Mouse (Mus musculus): ENCODE results near the gene Krt18. TPM values are rescaled to one million over a fixed set of nuclear protein-coding genes. Genes with fewer than 3 reads are reported as not detected.
A peak's percentile ranks its signal among the peaks of the same experiment; 100 is the strongest.
"Not testable (repeated sequence)": the region's sequence is repeated elsewhere in the genome, so short reads cannot be mapped to it uniquely, and the experiment has no call there.

Krt18 gene
- total RNA-seq (2021), result 1 to 10 TPM in 1 of 2 experiments, under 1 TPM in 1; 0.42 to 1.6 TPM
- long read RNA-seq, experiment 1, partial matches to known transcripts, result 0 of 2 reads
- long read RNA-seq, experiment 1, other reads (novel, unspliced or antisense), result 0 of 2 reads
- long read RNA-seq, experiment 2, partial matches to known transcripts, result 0 of 2 reads
- long read RNA-seq, experiment 2, other reads (novel, unspliced or antisense), result 0 of 2 reads

GRCm38 (mm10) chr15:102028040-102028439 lies at the start of gene Krt18:
TSS of gene Krt18 (plus strand) at chr15:102028180.
- intact Hi-C loops (cut with DNase I; ENCODE audit: low total_unique reads), result no loop called here
- DNase-seq, result no peak

DNA sequence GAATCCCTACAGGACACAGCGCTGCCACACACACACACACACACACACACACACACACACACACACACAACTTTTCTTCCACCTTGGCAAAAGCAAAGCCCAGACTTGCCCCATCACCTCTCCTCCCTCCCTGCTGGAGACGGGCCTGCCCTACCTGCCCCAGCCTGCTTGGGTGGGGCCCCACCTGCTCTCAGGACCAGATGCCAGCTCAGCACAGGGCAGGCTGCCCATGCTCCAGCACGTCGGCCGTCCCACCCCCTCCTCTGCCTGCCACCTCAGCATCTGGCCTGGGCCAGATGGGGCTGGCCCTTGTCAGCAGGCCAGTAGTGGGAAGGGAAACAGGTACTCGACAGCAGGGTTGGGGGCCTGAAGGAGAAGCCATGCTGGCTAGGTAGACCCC lies 47.1 kb upstream of the Krt18 start:
- intact Hi-C loops (cut with DNase I; ENCODE audit: low total_unique reads), result no loop called here
- DNase-seq, result peak; percentile 47

GRCm38 (mm10) chr15:101983315-101983948 lies 44.5 kb upstream of the Krt18 start:
- intact Hi-C loops (cut with DNase I; ENCODE audit: low total_unique reads), result no loop called here
- no peak for DNase-seq

GRCm38 (mm10) chr15:101983949-101984601 lies 43.9 kb upstream of the Krt18 start:
- intact Hi-C loops (cut with DNase I; ENCODE audit: low total_unique reads), result loop anchor here (2.0 kb wide), 1 partner anchor 645 kb away; no protein-coding TSS in a partner anchor
- peak; percentile 89 for DNase-seq

DNA sequence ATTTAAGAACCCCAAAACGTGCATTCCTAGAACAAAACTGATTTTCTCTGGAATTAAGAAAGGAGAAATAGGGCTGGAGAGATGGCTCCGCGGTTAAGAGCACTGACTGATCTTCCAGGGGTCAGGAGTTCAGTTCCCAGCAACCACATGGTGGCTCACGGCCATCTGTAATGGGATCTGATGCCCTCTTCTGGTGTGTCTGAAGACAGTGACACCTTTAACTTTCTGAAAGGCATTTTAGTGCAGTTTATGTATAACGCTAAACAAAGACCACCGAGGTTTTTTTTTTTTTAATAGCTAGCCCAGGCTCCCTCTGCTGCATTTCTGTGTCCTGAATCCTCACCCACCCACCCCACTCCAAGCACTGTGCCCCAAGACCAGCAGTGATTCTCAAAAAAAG lies 43.2 kb upstream of the Krt18 start:
- intact Hi-C loops (cut with DNase I; ENCODE audit: low total_unique reads), result loop anchor here (2.0 kb wide), 1 partner anchor 646 kb away; no protein-coding TSS in a partner anchor
- DNase-seq, result no peak

GRCm38 (mm10) chr15:101988119-101988518 lies 39.9 kb upstream of the Krt18 start:
- intact Hi-C loops (cut with DNase I; ENCODE audit: low total_unique reads), result no loop called here
- peak; percentile 72 for DNase-seq

DNA sequence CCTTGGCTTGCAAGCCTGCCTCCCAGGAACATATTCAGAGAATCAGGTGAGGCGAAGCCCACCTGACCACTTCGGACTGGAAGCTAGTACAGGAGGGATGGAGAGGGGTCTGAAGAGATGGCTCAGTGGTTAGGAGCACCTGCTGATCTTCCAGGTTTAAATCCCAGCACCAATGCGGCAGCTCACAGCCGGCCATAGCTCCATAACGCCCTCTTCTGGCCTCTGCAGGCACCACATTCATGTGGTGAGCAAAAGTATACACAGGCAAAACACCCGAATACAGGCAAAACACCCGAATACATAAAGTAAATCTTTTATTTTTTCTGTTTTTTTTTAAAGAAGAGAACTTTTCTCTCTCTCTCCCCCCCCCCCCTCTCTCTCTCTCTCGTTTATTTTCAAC lies 39.3 kb upstream of the Krt18 start:
- intact Hi-C loops (cut with DNase I; ENCODE audit: low total_unique reads), result no loop called here
- DNase-seq, result no peak

DNA sequence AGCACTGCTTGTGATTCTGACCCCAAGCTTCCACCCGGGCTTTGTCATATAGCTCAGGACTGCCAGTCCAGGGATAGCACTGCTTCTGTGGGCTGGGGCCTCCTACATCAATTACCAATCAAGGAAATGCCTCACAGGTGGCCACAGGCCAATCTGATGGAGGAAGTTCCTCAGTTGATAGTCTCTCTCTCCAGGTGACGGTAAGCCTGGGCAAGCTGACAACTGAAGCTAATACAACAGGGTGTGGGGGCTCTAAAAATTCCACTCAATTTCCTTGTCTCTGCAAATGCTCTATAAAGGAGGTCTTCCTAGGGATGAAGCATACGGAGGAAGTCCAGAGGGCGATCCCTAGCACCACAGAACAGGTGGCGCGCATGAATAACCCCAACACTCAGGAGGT lies 37.0 kb upstream of the Krt18 start:
- DNase-seq, result no peak
- intact Hi-C loops (cut with DNase I; ENCODE audit: low total_unique reads), result loop anchor here (2.0 kb wide), 1 partner anchor 74 kb away; no protein-coding TSS in a partner anchor

DNA sequence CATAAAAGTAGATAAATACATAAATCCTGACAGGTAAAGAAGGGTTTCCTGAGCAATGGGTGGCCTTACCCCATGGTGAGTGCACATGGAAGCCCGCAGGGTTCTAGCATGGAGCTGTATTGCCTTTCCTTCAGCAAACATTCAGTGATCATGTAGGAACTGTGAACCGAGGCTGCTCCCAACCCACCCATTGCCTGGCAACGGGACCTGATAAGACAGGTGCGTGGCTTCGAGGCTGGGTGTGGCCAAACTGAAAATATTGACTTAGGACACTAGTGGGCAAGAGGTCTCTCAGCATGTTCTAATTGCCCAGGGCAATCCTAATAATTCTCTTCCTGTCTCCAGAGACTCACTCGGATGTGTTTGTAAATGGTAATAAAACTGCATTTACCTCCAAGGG lies 33.6 kb upstream of the Krt18 start:
- intact Hi-C loops (cut with DNase I; ENCODE audit: low total_unique reads), result no loop called here
- DNase-seq, result no peak

GRCm38 (mm10) chr15:101995484-101996236 lies 32.3 kb upstream of the Krt18 start:
- intact Hi-C loops (cut with DNase I; ENCODE audit: low total_unique reads), result no loop called here
- DNase-seq, result no peak

DNA sequence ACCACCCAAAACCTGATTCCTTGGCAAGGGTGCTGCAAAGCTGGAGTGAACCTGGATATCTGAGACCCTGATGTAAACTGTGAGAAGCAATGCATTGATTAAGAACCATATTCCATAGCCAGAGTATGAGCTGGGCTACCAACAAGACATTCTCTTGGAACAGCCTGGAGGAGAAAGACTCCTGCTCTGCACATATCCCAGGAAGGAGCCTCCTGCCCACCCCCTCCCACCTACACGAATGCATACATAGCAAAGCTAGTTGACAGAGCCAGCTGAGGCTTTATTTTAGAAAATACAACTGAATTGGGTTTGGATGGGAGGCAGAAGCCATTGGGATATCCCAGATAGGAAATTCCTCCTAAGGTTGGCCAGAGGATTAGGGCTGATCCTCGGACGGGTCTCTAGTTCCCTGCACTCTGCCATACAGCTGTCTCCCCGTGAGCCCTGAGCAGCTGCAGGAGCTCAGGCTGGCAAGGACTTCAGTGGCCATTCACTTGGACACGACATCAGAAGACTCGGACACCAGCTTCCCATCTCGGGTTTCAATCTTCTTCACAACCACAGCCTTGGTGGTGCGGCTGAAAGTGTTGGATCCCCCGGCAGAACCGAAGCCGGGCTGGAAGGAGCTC lies 31.4 kb upstream of the Krt18 start:
- intact Hi-C loops (cut with DNase I; ENCODE audit: low total_unique reads); DNase-seq: not testable (repeated sequence)

DNA sequence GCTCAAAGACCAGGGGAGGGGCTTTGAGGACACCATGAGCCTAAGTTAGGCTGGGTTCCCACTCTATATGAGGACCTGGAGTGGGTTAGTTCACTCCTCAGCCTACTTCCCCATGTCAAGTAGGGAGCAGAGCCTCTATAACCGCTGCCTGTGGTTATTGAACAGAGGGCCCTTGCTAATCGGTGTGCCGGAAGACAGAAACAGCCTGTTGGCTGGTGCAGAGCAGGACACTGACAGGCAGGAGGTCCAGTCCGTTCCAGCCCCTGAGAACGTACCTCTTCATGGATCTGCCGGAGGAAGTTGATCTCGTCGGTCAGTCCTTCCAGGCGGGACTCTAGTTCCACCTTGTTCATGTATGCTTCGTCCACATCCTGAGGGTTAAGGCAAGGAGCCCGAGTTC lies 28.8 kb upstream of the Krt18 start:
- intact Hi-C loops (cut with DNase I; ENCODE audit: low total_unique reads), result no loop called here
- DNase-seq, result no peak

DNA sequence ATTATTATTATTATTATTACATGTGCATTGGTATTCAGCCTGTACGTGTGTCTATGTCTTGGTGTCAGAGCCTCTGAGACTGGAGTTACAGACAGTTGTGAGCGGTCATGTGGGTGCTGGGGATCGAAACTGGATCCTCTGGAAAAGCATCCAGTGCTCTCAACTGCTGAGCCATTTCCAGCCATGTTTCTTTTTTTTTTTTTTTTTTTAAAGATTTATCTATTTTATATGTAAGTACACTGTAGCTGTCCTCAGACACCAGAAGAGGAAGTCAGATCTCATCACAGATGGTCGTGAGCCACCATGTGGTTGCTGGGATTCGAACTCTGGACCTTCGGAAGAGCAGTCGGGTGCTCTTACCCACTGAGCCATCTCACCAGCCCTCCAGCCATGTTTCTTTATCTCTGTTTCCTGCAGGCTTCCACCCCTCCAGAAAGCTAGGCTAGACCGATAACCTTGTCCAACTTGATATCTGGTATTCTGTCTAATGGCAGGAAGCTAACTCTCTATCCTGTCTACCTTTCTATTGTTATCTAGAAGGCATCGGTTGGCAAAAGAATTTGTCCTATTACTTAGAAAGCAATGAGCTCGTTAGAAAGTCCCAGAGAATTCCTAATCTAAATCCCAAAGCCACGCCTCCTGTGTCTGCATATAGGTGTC lies 28.2 kb upstream of the Krt18 start:
- intact Hi-C loops (cut with DNase I; ENCODE audit: low total_unique reads), result no loop called here
- DNase-seq, result no peak

- DNase-seq, result peak; percentile 59
- intact Hi-C loops (cut with DNase I; ENCODE audit: low total_unique reads), result no loop called here
These were observed 25.1 kb upstream of the Krt18 start for GRCm38 (mm10) chr15:102002646-102003488.

GRCm38 (mm10) chr15:102003516-102003915 lies 24.5 kb upstream of the Krt18 start:
- intact Hi-C loops (cut with DNase I; ENCODE audit: low total_unique reads), result no loop called here
- no peak for DNase-seq

DNA sequence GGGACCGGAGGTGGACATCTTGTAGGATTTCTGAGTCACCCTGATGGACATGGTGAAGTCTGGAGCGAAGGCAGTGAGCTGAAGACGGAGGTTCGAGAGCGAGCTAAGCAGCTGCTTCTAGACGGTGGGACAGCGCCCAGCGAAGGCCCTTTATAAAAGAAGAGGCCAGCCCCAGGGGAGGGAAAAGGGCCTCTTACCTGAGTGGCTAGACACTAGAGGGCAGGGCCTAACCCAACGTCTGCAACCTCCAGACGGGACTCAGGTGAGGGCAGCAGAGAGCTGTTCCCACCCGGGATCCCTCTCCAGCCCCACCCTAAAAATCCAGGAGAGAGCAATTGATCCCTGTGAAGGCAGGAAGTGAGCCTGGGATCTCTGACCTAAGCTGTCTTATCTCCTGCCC lies 23.8 kb upstream of the Krt18 start, which contains the start of gene Krt8:
Gene Krt8, minus strand, starts transcription at position 294 of the 400 bp plus-strand sequence.
- no peak for DNase-seq
- intact Hi-C loops (cut with DNase I; ENCODE audit: low total_unique reads), result no loop called here

GRCm38 (mm10) chr15:102005290-102005689 lies 22.7 kb upstream of the Krt18 start:
- DNase-seq, result no peak
- intact Hi-C loops (cut with DNase I; ENCODE audit: low total_unique reads), result no loop called here

GRCm38 (mm10) chr15:102006317-102006716 lies 21.7 kb upstream of the Krt18 start:
- no peak for DNase-seq
- intact Hi-C loops (cut with DNase I; ENCODE audit: low total_unique reads), result no loop called here

Measured in gastrocnemius, postnatal 14 days (tissue).